Mouse (Mus musculus) T-helper 1 cell (primary cell): ENCODE results near the gene Gm3880.
"Not testable (repeated sequence)": the region's sequence is repeated elsewhere in the genome, so short reads cannot be mapped to it uniquely, and the experiment has no call there.

ENCODE experiments used
- in situ Hi-C: fragments of 300-600 bp; cut with MboI, MseI; formaldehyde crosslinking; loops from one replicate; pipeline ENCODE4 v1.15.1; 2025; ENCODE audit warnings: high pct_unique_total_duplicates

Gene Gm3880

DNA sequence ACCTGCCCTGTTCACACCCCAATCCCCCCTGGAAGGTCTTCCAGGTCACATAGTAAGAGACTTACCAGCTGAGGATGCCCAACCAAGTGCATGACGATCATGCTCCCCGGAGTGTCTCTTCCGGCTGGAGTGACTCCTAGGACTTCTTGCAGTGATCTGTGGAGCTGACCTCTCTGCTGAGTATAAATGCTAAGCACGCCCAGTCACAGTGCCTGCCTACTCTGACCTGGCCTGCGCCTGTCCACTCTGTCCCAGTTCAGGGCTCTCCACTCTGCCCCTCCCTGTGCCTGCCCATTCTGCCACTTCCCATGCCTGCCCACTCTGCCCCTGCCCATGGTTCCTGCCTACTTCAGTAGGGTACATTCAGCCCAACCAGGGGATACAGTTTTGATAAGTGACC is at the start of gene Gm3880:
Gene Gm3880, minus strand, starts transcription at position 101 of the 400 bp plus-strand sequence.
- in situ Hi-C loops, result not testable (repeated sequence)

DNA sequence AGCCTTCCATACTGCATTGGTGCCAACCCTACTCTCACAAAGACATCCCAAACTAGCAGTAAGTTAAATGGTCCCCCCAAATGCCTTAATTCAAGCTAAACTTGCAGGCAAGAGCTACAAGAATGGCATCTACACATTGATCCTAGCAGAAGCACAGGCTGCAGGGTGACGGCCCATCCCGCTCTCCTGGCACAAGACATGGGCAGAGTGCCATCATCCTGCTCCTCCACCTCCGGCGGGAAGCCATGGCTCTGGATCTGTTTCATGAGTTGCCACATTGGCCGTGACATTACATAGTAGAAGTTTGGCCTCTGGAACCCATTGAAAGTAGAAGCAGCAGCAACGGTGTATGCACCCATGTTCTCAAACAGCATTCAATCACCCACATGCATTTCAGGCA is 37.5 kb upstream of the Gm3880 start:
- in situ Hi-C loops, result loop anchor here (5.0 kb wide), 1 partner anchor 153 kb away; no protein-coding TSS in a partner anchor

DNA sequence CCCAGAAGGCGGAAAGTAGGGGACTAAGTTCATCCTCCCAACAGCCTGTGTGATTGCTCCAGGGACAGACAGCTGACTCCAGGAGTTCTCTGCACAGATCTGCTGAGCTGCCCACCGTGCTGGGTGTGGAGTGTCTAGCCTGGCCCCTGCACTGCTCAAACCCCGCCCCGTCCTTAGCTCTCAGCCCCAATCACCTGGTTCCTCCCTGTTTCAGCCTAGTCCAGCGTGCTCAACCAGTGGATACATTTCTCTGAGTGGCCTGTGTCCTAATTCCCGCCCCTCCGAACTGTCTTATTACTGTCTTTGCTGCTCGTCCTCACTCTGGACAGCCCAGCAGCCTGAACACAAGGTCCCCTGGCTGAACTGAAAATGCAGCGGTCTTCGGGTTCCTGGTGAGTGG is 20.8 kb upstream of the Gm3880 start, which contains the start of the genes Gm9112 and Dmrtc1b:
Gene Gm9112, minus strand, starts transcription at position 101 of the 400 bp plus-strand sequence.
Gene Dmrtc1b, plus strand, starts transcription at position 331 of the 400 bp plus-strand sequence.
- in situ Hi-C loops, result not testable (repeated sequence)

DNA sequence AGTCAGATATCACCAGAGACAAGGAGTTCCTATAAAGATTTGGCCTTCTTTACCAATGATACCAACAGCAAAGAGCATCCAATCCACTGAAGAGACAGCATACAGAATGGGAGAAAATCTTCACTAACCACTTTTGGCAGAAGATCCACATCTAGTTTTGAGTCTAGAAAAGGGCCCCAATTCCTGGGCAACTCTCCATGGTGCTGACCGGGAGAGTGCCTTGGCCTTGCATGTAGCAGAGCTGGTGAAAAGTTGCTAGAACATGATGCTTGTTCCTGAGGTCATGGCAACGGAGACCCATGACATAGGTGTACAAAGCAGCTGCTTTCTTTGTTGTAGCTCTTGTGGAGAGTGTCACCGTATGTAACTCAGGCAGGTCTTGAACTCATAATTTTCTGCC is 13.9 kb upstream of the Gm3880 start:
- in situ Hi-C loops, result not testable (repeated sequence)

- in situ Hi-C loops, result not testable (repeated sequence)
Observed at GRCm38 (mm10) chrX:102689252-102689651, 2.5 kb upstream of the Gm3880 start.

GRCm38 (mm10) chrX:102684706-102685105 is 2.1 kb downstream of the Gm3880 start:
- in situ Hi-C loops, result loop anchor here (5.0 kb wide), 1 partner anchor 248 kb away; no protein-coding TSS in a partner anchor

DNA sequence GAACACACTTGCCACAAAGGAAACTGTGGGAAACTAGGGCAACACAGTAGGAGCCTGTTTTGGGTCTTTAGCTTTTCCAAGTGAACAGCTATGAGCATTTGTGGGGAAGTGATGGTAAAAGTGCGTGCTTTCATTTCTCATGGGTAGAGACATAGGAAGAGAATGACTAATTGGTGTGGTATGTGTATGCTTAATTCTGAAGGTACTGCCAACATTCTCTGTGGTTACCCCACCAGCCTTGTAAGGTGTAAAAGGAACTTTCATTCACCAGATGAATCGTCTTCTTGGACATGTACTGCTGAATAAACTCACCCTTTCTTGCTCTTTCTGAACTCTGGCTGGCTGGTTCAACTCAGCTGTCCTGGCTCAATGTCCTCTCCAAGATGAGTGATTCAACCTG is 20.1 kb downstream of the Gm3880 start:
- in situ Hi-C loops, result no loop called here

DNA sequence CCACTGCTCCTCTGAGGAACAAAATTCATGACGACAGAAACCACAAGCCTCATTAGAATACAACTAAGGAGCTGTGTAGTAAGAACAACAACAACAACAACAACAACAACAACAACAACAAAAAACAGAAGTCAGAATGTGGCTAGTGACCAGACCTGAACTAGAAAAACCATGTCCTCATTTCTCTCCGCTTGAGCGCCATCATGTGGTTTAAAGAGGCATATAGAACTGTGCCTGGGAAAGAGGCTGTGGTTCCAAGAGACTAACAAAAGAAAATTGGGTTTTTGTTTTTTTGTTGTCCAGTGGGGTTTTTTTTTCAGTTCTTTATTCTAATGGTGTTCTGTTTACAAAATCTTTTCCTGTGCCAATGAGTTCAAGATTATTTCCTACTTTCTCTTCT is 26.1 kb downstream of the Gm3880 start:
- in situ Hi-C loops, result no loop called here

DNA sequence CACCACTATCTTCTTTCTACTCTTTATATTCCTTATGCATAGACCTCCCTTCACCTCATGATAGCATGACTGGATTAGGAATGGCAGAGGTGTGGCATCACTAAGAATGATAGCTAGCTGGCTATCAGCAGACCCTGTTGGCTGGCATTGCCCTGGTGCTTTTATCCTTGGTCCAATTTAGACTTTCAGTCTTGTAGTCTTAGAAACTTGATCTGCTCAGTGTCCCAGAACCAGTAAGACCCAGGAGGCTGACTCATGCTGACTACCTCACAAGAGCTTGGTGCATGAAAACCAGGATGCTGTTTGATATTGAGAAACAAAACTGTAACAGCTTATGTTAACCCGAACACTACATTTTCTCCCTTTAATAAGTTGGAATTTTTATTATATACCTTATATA is 41.1 kb downstream of the Gm3880 start:
- in situ Hi-C loops, result no loop called here

- in situ Hi-C loops, result no loop called here
Observed at GRCm38 (mm10) chrX:102645146-102645545, 41.6 kb downstream of the Gm3880 start.

DNA sequence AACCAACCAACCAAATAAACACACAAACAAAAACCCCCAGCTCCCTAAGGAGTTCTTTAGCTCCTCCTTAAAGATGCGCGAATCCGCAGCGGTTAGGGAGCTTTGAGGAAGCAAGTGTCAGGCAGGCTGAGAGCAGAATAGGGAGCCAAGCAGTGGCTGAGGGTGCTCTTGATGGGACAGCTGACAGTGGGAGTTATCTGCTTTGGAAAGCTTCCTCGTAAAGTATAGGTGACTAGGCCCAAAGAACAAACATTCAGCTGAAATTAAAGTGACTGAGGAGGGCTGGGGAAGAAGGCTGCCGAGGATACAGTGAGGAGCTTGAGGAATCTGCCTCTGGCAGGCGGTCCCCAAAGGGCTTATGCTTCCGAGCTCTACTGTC is 42.2 kb downstream of the Gm3880 start:
- in situ Hi-C loops, result no loop called here

DNA sequence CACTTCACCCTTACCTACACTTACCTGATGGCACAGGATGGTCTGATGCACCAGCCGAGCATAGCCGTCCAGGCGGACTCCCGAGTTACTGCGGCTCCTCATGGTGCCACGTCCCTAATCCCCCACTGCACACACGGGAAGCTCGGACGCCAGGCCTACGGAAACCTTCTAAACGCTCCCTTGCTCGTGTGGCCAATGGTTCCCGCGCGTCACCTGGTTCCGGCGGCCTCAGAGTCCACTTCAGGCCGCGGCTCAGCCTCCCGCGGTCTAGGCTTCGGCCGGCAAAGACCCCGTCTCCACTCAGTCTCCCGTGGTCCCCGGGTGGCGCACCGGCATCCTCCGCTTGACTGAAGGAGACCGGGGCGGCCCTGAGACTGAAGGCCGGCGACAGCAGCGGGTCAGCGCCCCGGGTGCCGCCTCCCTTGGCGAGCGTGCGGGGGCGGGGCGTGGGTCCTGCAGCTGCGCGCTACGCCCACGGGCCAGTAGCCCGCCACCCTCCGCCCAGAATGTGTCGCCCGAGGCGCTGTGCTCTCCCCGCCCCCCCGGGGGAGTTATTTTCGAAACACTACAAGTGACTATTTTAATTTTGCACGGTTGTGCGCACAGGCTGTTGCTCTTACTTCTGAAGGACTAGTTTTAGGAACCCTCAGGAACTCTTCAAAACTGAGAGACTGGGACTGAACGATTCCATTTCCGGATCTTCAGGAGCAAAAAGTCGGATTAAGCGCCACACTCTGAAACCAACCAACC is 42.8 kb downstream of the Gm3880 start, which contains the start of gene Phka1:
Gene Phka1, minus strand, starts transcription at position 424 of the 750 bp plus-strand sequence.
- in situ Hi-C loops, result no loop called here
